Mouse (Mus musculus) megakaryocyte-erythroid progenitor cell, adult 5-6 weeks (primary cell): ENCODE measurements around the gene Dglucy. TPM values are rescaled to one million over a fixed set of nuclear protein-coding genes. Genes with fewer than 3 reads are reported as not detected.
"Not testable (repeated sequence)": the region's sequence is repeated elsewhere in the genome, so short reads cannot be mapped to it uniquely, and the experiment has no call there.

Experiments
- ATAC-seq: replicated peaks from 2 replicates; pipeline ENCODE4 v1.8.0; 2016; ENCODE audit warnings: mild to moderate bottlenecking, inconsistent platforms; ENCODE audit not compliant: severe bottlenecking, poor library complexity, low FRiP score, low TSS enrichment
- total RNA-seq, 2 experiments: library from RNA; stranded (forward) in 1 of 2; stranded (reverse) in 1 of 2; fragments of 200-1000, 215-1000 nt in 1 of 2; fragments of >200 nt in 1 of 2; fragmentation: Nextera tagmentation in 1 of 2; gene quantifications; 2 replicates each; pipeline ENCODE4 v1.2.3; 2014 to 2017

The Dglucy gene
- total RNA-seq, 2 experiments from 2014 or later: 1.2 to 7.4 TPM

DNA sequence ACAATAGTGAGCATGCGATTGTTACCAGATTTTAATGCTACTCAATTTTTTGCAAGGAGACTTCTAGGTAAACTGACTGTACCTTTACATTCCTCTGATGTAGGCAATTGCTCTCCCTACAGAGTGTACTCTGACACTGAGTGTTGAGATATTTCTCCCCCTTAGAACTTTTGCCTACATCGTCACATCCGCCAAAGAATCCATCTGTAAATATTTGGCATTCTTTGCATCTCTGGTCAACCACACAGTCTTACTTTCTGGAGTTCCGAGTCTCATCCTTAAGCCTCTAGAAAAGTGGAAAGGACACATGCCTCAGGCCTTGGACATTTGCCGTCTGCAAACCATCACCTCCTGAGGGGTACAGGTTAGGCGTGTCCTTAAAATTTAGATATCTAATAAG, 1.9 kb upstream of the Dglucy start:
- no peak for ATAC-seq

GRCm38 (mm10) chr12:100778276-100778933, 452 bp upstream of the Dglucy start:
- peak; percentile 33 for ATAC-seq

DNA sequence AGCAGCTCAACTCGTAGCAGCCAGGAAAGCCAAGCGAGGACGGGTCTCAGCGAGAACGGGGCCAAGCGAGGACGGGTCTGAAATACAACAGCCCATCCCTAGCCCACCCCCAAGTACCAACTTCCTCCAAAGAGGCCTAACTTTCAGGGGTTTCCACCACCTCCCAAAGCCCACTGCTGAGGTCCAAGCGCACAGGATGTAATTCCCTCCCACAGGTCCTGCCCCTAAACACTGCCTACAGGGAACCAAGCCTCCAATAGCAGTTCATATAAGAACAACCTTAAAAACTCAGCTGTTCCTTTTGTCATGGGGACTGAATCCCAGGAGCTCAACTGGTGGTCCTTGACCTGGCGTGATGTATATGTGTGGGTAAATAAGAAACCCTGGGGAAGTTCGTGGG, 1.6 kb downstream of the Dglucy start:
- no peak for ATAC-seq

- ATAC-seq: no peak
These were observed 2.7 kb downstream of the Dglucy start for GRCm38 (mm10) chr12:100781428-100782120.

GRCm38 (mm10) chr12:100784152-100784551, 5.3 kb downstream of the Dglucy start:
- no peak for ATAC-seq

- no peak for ATAC-seq
These were observed 6.5 kb downstream of the Dglucy start for GRCm38 (mm10) chr12:100785344-100785743.

GRCm38 (mm10) chr12:100789981-100790550, 11.2 kb downstream of the Dglucy start:
- no peak for ATAC-seq

- no peak for ATAC-seq
These were observed 12.6 kb downstream of the Dglucy start for GRCm38 (mm10) chr12:100791425-100791824.

DNA sequence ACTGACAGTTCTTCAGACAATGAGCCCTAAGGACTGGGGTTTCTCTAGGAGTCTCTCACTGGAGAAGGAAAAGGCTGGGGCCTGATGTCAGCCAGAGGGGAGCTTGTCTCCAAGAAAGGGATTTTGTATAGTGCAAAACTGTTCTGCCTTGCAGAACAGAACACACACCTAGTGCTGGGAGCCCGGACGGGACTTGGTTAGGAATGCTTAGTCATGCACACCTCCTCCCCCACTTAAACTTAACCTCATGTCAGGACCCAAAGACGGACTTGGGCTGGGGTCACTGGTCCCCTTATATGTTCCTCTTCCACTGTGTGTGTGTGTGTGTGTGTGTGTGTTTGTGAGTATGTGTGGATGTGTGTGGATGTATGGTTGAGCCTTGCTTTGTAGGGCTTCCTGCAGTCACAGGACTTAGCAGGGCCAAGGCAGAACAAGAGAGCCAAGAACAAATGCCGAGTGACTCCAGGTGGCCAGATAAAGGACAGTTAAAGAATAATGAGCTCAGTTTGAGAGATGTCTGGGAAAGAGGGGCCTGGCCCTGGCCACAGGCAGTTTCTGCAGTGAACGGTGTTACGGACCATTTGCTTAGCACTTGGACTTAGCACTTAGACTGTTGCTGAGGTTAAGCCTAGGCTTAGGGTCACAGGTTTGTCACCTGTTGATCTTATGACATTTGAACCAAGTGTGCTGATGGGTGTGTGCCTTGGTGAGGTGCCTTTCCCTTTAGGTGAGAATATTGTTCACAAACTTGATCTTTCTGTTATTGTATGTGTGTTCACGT, 15.8 kb downstream of the Dglucy start:
- 0 out of 2 replicates have a peak, but pooled peaks have one; percentile 65 for ATAC-seq

DNA sequence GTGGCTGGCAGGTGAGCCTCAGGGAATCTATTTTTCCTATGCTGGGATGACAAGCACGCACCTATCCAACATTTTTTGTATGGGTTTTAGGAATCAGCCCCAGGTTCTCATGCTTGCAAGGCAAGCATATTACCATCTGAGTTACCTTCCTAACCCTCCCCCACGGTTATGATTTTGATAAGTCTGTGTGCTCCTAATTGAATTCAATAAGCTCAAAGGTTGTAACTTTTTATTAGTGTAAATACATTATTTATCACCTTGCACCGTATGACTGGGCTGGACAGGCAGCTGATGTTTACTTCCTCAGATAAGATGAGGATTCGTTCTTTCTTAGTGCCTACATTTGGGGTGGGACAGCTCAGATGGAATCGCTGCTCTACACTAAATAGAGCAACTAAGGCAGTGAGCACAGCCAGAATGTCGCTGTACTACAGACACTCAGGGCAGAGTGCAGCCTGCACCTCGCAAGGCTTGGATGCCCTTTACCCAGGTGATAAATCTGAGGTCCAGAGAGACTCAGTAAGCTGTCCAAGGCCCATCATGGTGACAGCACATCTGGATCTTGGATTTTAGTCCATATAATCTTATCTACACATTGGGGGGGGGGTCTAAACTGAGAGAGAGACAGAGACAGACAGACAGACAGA, 16.7 kb downstream of the Dglucy start:
- 0 out of 2 replicates have a peak, but pooled peaks have one; percentile 30 for ATAC-seq

GRCm38 (mm10) chr12:100803391-100803790, 24.5 kb downstream of the Dglucy start:
- not testable (repeated sequence) for ATAC-seq

- no peak for ATAC-seq
These were observed 28.4 kb downstream of the Dglucy start for GRCm38 (mm10) chr12:100807280-100807679.

DNA sequence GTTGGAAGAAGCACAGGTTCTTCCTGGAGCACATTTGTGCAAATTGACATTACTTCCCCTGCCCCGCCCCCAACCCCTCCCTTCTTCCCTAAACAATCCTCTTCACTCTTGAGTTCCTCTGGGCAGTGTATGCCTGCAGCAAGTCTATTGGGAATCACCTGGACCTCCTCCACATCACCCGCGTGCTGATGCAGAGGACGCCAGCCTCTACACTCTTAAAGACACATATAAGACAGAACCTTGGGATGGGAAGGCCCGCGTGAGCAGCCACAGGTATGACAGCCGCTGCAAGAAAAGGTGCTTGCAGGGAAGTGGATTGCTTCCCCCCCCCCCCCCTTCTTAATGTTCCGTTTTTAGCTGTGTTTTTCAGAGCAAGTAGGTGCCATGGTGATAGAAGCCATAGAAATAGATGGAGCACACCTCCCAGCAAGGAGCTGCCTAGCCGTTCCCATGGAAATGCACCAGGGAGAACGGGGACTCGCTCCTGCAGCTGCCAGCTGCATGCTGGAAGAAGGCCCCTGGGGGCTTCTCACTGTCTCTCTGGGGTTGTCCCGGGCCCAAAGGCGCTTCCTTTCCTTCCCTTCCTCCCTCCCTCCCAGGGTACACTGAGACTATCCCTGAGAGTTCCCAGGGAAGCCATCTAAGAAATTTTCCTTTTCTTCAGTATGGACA, 29.9 kb downstream of the Dglucy start:
- ATAC-seq: no peak

DNA sequence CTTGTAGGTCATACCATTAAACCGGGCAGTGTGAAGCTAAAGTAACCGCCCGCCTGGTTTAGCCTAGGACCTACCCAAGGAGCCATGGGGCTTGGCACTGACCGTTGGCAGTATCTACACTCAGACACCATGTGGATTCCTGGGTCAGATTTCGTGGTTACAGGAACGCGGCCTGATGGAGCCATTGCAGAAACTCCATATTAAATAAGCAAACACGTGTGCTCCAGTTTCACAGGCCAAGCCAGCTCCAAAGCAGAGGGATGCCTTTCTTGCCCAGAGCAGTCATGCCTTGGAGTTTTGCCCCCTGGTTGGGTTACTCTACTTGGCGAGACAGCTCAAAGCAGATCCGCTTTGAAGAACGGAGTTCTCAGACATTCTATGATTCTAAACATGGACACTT, 31.7 kb downstream of the Dglucy start:
- ATAC-seq: no peak

- ATAC-seq: no peak
These were observed 35.0 kb downstream of the Dglucy start for GRCm38 (mm10) chr12:100813901-100814300.

DNA sequence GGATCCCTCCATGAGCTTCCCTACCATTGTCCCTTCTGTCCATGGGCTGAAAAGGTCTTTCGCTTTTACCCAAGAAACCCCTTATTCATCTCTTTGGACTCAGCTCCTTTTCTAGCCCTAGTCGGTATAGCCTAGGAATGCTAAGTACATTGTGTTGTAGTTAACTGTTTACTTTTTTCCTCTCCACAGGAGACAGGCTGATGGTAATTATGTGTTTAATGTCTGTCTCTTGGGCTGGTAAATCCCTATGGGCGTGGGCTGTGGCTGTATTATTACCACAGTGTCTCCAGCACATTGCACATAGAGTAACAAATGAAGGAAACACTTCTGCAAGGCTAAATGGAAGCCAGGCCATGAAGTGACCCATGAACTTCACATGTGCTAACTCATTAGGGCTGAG, 35.8 kb downstream of the Dglucy start:
- no peak for ATAC-seq

DNA sequence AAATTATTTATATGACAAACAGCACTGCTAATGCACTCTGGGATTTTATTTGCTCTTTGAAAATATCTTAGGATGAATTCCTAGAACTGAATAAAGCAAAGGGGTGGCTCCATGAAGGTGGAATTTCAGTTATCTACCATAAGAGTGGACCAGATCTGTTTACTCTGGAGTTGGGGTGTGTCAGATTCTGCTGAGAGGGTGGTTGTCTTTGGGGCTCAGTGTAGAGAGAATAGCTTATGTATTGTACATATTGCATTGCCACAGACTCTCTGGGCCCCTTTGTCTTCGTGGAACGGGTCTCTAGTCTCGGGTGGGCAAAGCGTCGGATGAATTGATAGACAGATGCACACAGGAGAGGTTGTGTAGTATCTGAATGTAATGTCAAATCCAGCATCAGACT, 38.0 kb downstream of the Dglucy start:
- no peak for ATAC-seq

GRCm38 (mm10) chr12:100819965-100820364, 41.1 kb downstream of the Dglucy start:
- no peak for ATAC-seq

GRCm38 (mm10) chr12:100831021-100831420, 52.2 kb downstream of the Dglucy start:
- no peak for ATAC-seq
